Mouse (Mus musculus): Measurements from ENCODE around the gene Txndc2.

- TF ChIP-seq GATA1 (IDR thresholded peaks at IDR 0.05; ENCODE audit: low read length): no peak
- TF ChIP-seq TAL1 (IDR thresholded peaks at IDR 0.05; ENCODE audit: low read length): no peak
Observed at GRCm38 (mm10) chr17:65647226-65647625, 5.3 kb upstream of the Txndc2 start.

Measured in erythroblast, embryonic 14.5 days (primary cell).